Mouse (Mus musculus) adrenal gland, postnatal 14 days (tissue): Measurements from ENCODE around the gene Snrpa1. TPM values are rescaled to one million over a fixed set of nuclear protein-coding genes. Genes with fewer than 3 reads are reported as not detected.

Experiments used
- DNase-seq: peaks from one replicate; pipeline ENCODE4 v3.0.0; 2021; ENCODE audit warnings: mixed read lengths
- total RNA-seq: library from RNA; stranded (reverse); gene quantifications from 2 replicates; pipeline ENCODE4 v1.2.3, GENCODE M21; 2021

Snrpa1 gene
- total RNA-seq, 1 experiment from 2014 or later = 36.2 TPM

DNA sequence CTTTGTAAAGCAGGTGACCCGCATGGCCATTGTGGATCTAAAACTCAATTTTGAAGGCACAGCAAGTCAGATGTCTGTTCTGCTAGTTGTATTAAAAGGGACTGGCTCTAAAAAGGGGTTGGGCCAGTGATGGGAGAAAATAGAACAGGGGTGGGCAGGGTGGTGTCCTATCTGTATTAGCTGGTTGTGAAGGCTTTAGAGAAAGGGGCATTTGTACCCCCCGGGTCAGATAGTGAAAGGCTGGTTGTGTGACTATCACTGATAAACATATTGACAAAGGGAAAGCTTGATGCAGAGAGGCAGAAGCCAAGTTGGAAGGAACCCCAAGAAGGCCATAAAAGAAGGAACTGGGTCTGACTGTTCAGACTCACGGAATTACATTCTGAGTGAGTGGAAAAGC lies 54.8 kb downstream of the Snrpa1 start:
- no peak for DNase-seq

GRCm38 (mm10) chr7:66115821-66116343 lies 57.1 kb downstream of the Snrpa1 start:
- no peak for DNase-seq

- DNase-seq = no peak
Measured at GRCm38 (mm10) chr7:66116906-66117482, 58.2 kb downstream of the Snrpa1 start.

GRCm38 (mm10) chr7:66118046-66118445 lies 59.2 kb downstream of the Snrpa1 start:
- DNase-seq = no peak

GRCm38 (mm10) chr7:66118796-66119195 lies 60.0 kb downstream of the Snrpa1 start:
- no peak for DNase-seq

GRCm38 (mm10) chr7:66120139-66120538 lies 61.3 kb downstream of the Snrpa1 start:
- no peak for DNase-seq

GRCm38 (mm10) chr7:66120702-66121396 lies 62.0 kb downstream of the Snrpa1 start:
- DNase-seq = no peak

Other genes with a start within 250 kb of the Snrpa1 start
- 32.1 and 32.7 TPM in 2 replicates for gene Pcsk6, start 197.3 kb upstream of the Snrpa1 start, total RNA-seq
- gene Gm45213, start 15.4 kb upstream of the Snrpa1 start, total RNA-seq = not detected in 2 replicates
- 81.4 and 90.2 TPM in 2 replicates for gene Selenos, start 20.6 kb downstream of the Snrpa1 start, total RNA-seq
- gene Chsy1, start 50.5 kb downstream of the Snrpa1 start, total RNA-seq = 18.0 and 18.9 TPM in 2 replicates